Mouse (Mus musculus) lung, embryonic 14.5 days (tissue): ENCODE results near the gene Ubash3b. TPM values are rescaled to one million over a fixed set of nuclear protein-coding genes. Genes with fewer than 3 reads are reported as not detected.

Experiments
- ATAC-seq: fragments of 200-750 bp; cut with Nextera tagmentation; 2 replicates; pipeline ENCODE4 v1.8.0; 2017; ENCODE audit warnings: mild to moderate bottlenecking, moderate TSS enrichment, moderate library complexity; ENCODE audit not compliant: insufficient read depth
- DNase-seq: peaks from one replicate; pipeline ENCODE4 v3.0.0-alpha.2; 2015
- H3K27ac ChIP-seq: fragments of 300-500 bp; sonication (generic); 2 replicates; pipeline ENCODE4 v1.5.1; 2014; ENCODE audit warnings: low read depth, mild to moderate bottlenecking, moderate library complexity
- H3K27me3 ChIP-seq: fragments of 300-500 bp; sonication (generic); 2 replicates; pipeline ENCODE4 v1.6.1; 2014; ENCODE audit warnings: low read length, control low read depth; ENCODE audit not compliant: insufficient read depth
- H3K36me3 ChIP-seq: fragments of 300-500 bp; sonication (generic); 2 replicates; pipeline ENCODE4 v1.6.1; 2014; ENCODE audit warnings: control low read depth; ENCODE audit not compliant: insufficient read depth
- H3K4me1 ChIP-seq: fragments of 300-500 bp; sonication (generic); 2 replicates; pipeline ENCODE4 v1.6.1; 2014; ENCODE audit warnings: antibody characterized with exemption, control low read depth; ENCODE audit not compliant: insufficient read depth
- H3K4me2 ChIP-seq: fragments of 300-500 bp; sonication (generic); 2 replicates; pipeline ENCODE4 v1.6.1; 2014; ENCODE audit warnings: mild to moderate bottlenecking
- H3K4me3 ChIP-seq: fragments of 300-500 bp; sonication (generic); 2 replicates; pipeline ENCODE4 v1.5.1; 2014; ENCODE audit warnings: low read depth, low read length
- H3K9ac ChIP-seq: fragments of 300-500 bp; sonication (generic); 2 replicates; pipeline ENCODE4 v1.6.1; 2014
- H3K9me3 ChIP-seq: fragments of 300-500 bp; sonication (generic); 2 replicates; pipeline ENCODE4 v1.6.1; 2016; ENCODE audit warnings: low read depth, low read length, control low read depth
- CTCF ChIP-seq: IDR thresholded peaks from 2 replicates; pipeline ENCODE4 v1.5.1; 2016; ENCODE audit warnings: antibody characterized with exemption, low read depth
- WGBS: fragments of 180-500 bp; shearing (Covaris S2); extraction: QIAGEN DNeasy Blood & Tissue Kit; methylation state at CpG from one replicate; pipeline ENCODE4 v1.1.7; 2014; 5-methylcytosine and 5-hydroxymethylcytosine counted together
- polyA plus RNA-seq: library from polyadenylated mRNA; unstranded; fragments of >200 nt; fragmentation: Nextera tagmentation; extraction: Ambion mirVana; gene quantifications from 2 replicates; pipeline ENCODE4 v1.2.1, GENCODE M21; 2014

Gene Ubash3b
- polyA plus RNA-seq, 1 experiment from 2014 or later: 8.0 TPM

- DNase-seq: no peak
- ATAC-seq: no peak
- TF ChIP-seq CTCF: no peak
- no peaks in the 10 kb centered on the region for H3K4me1 ChIP-seq
- WGBS: 71% methylated on average over 3 of the region's 3 CpGs
- H3K4me3 ChIP-seq: no peak overlapping the region
- no peaks in the 10 kb centered on the region for H3K36me3 ChIP-seq
- H3K4me2 ChIP-seq: no peak overlapping the region
- no peaks in the 10 kb centered on the region for H3K9me3 ChIP-seq
- no peak overlapping the region for H3K27ac ChIP-seq
- H3K27me3 ChIP-seq: no peaks in the 10 kb centered on the region
- no peak overlapping the region for H3K9ac ChIP-seq
Observed at GRCm38 (mm10) chr9:41041404-41041803, 120.1 kb downstream of the Ubash3b start.

GRCm38 (mm10) chr9:41038150-41038664, 123.3 kb downstream of the Ubash3b start:
- DNase-seq (peak; percentile 16), ATAC-seq (no peak)
- Histone ChIP-seq H3K4me2 (no peak overlapping the region), H3K36me3 (no peaks in the 10 kb centered on the region), H3K27me3 (no peaks in the 10 kb centered on the region), H3K9ac (no peak overlapping the region), H3K27ac (no peak overlapping the region), H3K9me3 (no peaks in the 10 kb centered on the region), H3K4me1 (no peaks in the 10 kb centered on the region), H3K4me3 (no peak overlapping the region)
- TF ChIP-seq CTCF: no peak
- WGBS: 41% methylated on average over 9 of the region's 9 CpGs

DNA sequence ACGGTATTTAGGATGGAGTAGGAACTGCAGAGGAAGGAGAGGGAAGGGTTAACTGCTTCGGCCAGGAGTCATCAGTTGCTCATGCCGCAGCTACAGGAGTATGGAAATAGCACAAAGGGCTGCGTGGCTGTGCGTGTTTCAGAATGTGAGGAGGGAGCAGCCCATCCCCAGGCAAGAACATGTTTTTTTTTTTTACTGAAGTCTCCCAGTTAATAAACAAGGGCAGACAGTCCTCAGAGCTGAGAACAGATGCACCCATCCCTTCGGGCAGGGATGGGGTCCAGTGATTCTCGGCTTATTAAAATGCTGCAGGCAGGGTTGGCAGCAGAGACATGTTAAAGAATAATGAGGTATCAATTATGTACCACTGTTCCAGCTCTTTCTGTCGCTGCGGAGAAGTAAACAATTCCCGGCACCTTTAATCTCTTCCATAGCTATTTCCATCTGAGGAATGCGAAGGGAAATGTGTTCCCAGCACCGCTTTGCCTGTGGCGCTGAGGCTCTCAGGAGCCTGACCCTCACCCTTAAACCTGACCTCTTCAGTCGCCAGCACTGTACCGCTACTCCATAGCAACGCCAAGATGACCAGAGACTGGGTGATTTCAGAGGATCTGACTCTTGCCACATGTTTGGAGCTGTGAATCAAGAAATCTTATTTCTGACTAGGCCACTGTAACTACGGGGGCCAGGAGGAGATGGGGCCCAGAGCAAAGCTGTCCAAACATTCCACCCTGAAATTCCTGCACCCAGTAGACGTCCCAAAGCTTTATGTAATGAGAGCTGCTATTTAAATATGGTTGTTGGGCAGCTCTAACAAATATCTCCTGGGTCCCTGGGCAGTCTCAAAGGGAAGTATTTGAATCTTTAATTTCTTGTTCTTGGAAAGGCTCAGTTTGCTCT, 129.7 kb downstream of the Ubash3b start:
- no peak overlapping the region for H3K4me3 ChIP-seq
- H3K9ac ChIP-seq: no peak overlapping the region
- peak overlapping the region; percentile 31; the same call in 1 of the 2 replicates for H3K27ac ChIP-seq
- H3K27me3 ChIP-seq: no peaks in the 10 kb centered on the region
- no peaks in the 10 kb centered on the region for H3K36me3 ChIP-seq
- DNase-seq: peak; percentile 61
- no peak for TF ChIP-seq CTCF
- peak; percentile 76 for ATAC-seq
- no peaks in the 10 kb centered on the region for H3K9me3 ChIP-seq
- peak overlapping the region; percentile 48 for H3K4me2 ChIP-seq
- no peaks in the 10 kb centered on the region for H3K4me1 ChIP-seq
- WGBS: 13% methylated on average over 18 of the region's 18 CpGs

GRCm38 (mm10) chr9:41029827-41030226, 131.7 kb downstream of the Ubash3b start:
- H3K27me3 ChIP-seq: no peaks in the 10 kb centered on the region
- no peaks in the 10 kb centered on the region for H3K4me1 ChIP-seq
- no peak overlapping the region for H3K27ac ChIP-seq
- H3K9me3 ChIP-seq: no peaks in the 10 kb centered on the region
- no peak overlapping the region for H3K4me3 ChIP-seq
- H3K9ac ChIP-seq: no peak overlapping the region
- no peak for ATAC-seq
- 71% methylated on average over 6 of the region's 6 CpGs for WGBS
- no peak overlapping the region for H3K4me2 ChIP-seq
- no peak for DNase-seq
- peak; percentile 37 for TF ChIP-seq CTCF
- H3K36me3 ChIP-seq: no peaks in the 10 kb centered on the region

- WGBS: 40% methylated on average over 5 of the region's 5 CpGs
- Histone ChIP-seq H3K4me2 (no peak overlapping the region), H3K4me3 (no peak overlapping the region), H3K27ac (no peak overlapping the region), H3K9ac (no peak overlapping the region), H3K36me3 (no peaks in the 10 kb centered on the region), H3K9me3 (no peaks in the 10 kb centered on the region), H3K4me1 (no peaks in the 10 kb centered on the region), H3K27me3 (no peaks in the 10 kb centered on the region)
- TF ChIP-seq CTCF: peak; percentile 64
- no peak for ATAC-seq
- peak; percentile 78 for DNase-seq
Observed at GRCm38 (mm10) chr9:41028470-41028869, 133.0 kb downstream of the Ubash3b start.

GRCm38 (mm10) chr9:41021690-41022089, 139.8 kb downstream of the Ubash3b start:
- H3K4me2 ChIP-seq: no peak overlapping the region
- no peak overlapping the region for H3K4me3 ChIP-seq
- 66% methylated on average over 3 of the region's 3 CpGs for WGBS
- no peak overlapping the region for H3K27ac ChIP-seq
- H3K27me3 ChIP-seq: no peaks in the 10 kb centered on the region
- TF ChIP-seq CTCF: no peak
- H3K4me1 ChIP-seq: no peaks in the 10 kb centered on the region
- ATAC-seq: no peak
- H3K9ac ChIP-seq: no peak overlapping the region
- no peak for DNase-seq
- no peaks in the 10 kb centered on the region for H3K9me3 ChIP-seq
- no peaks in the 10 kb centered on the region for H3K36me3 ChIP-seq

DNA sequence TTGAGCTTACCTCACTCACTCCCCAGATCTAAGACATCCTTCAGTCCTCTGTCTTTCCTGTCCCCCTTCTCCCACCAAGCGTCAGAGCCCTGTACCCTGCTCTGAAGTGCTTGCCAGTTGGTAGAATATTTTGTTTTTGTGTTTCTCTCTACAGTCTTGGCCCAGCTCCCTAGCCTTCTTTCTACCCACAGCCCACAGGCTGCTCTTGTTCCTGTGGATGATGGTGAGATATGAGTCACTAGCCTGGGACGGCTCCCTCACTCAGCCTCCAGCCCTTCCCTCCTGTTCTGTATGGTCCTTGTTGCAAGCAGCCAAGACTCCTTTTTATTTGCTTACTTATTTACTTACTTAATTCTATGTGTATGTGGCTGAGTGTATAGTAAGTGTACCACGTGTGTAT, 141.0 kb downstream of the Ubash3b start:
- Histone ChIP-seq H3K9me3 (no peaks in the 10 kb centered on the region), H3K4me2 (no peak overlapping the region), H3K4me3 (no peak overlapping the region), H3K27me3 (no peaks in the 10 kb centered on the region), H3K9ac (no peak overlapping the region), H3K27ac (no peak overlapping the region), H3K4me1 (no peaks in the 10 kb centered on the region), H3K36me3 (no peaks in the 10 kb centered on the region)
- 77% methylated on average over 3 of the region's 3 CpGs for WGBS
- no peak for TF ChIP-seq CTCF
- ATAC-seq (no peak), DNase-seq (no peak)
